Mouse (Mus musculus): ENCODE measurements around the gene Atp2b2.

The Atp2b2 gene

DNA sequence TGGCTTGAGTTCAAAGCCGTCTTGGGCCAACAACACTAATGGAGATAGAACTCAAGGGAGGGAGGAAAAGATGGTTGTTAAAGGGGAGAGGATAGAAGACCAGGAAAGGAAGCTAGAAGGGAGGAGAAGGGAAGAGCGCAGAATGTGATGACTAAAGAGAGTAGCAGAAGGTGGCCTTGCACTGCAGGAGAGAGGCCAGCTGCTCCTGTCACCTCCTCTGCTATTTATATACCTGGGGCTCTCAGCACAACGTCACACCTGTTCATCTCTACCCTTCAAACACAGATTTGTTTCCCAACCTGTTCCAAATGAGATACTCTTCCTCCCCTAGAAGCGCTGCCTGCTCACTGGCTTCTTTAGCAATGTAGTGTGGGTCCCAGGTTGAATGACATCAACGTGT lies 101.1 kb downstream of the Atp2b2 start:
- no peak for DNase-seq (ENCODE audit: low spot score)

DNA sequence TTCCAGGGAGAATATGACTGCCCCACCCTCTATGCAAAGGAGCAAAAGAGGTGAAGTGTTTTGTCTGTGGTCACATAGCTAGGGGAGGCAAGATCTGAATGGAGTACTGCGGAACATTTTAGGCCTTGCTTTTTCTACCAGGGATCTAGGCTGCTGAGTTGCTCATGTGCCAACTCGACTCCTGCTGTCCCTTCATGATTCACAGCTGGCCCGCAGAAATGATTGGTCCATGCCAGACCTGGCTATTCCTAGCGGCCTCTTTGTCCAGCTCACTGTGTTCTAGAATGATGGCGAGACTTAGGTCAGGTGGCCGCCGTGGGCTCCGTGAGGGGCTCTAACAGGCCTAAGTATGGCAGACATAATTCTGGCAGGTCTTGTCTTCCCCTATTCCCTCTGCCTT lies 103.0 kb downstream of the Atp2b2 start:
- DNase-seq (ENCODE audit: low spot score), result no peak

DNA sequence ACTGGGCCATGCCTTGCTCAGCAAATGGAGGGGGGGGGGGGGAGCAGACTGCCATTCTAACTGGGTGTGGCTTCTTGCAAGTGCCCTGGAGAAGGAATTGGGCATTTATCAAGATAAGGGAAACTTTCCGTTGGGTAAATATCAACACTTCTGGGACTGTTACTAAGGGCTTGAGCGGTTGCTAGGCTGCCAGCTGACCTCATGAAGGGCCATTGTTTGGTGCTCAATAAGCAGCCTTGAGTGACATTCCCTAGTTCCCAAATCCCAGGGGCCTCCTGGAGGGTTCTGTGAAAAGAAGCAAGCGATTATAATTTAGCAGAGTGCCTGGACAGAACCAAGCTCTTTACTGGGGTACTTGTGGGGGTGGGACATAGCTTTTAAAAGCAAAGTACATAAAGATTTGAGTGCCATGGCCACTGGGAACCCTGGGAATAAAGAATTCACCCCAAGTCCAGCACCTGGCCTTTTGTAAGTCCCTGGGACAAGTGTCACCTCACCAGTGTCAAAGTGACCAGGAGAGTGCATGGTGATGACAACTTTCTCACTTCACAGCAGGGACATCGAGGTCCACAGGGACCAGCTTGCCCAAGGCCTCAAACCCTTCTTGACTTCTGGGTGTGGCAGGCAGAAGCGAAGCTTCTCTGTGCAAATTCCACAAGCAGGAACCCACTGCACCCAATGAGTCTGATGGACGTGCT lies 105.5 kb downstream of the Atp2b2 start:
- no peak for DNase-seq (ENCODE audit: low spot score)

DNA sequence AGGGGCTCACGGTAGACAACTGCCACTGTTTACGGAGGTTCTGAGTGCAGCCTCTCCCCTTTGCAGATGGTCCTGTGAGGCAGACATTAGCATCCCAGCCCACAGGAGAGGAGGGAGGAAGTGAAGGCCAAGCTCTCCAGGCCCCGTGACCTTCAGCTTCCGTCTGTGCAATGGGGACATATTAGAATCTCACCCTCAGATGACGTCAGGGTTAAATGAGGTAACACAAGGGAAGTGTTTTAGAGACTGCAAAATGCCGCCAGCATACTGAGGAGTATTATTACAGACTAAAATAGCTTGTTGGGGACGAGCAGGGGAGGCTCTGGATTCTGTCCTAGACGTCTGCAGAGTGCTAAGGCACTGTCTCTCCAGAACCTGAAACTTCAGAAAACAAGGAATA lies 106.3 kb downstream of the Atp2b2 start:
- DNase-seq (ENCODE audit: low spot score), result no peak

DNA sequence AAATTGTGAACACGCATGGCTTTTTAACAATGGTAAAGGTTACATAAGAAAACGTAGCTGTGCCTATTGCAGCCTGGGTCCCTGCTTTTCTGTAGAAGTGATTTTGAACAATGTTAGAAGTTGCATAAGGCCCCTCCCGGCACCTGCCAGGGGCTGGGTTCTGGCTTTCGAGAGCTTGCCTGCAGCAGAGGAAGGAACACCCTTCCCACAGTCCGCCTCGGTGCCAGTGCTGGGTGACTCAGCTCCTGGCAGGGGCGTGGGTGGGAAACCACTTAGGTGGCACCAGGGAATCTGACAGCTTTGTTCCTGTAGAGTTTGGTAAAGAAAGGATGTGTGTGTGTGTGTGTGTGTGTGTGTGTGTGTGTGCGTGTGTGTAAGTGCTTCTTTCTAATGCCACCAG lies 107.7 kb downstream of the Atp2b2 start:
- DNase-seq (ENCODE audit: low spot score), result no peak

DNA sequence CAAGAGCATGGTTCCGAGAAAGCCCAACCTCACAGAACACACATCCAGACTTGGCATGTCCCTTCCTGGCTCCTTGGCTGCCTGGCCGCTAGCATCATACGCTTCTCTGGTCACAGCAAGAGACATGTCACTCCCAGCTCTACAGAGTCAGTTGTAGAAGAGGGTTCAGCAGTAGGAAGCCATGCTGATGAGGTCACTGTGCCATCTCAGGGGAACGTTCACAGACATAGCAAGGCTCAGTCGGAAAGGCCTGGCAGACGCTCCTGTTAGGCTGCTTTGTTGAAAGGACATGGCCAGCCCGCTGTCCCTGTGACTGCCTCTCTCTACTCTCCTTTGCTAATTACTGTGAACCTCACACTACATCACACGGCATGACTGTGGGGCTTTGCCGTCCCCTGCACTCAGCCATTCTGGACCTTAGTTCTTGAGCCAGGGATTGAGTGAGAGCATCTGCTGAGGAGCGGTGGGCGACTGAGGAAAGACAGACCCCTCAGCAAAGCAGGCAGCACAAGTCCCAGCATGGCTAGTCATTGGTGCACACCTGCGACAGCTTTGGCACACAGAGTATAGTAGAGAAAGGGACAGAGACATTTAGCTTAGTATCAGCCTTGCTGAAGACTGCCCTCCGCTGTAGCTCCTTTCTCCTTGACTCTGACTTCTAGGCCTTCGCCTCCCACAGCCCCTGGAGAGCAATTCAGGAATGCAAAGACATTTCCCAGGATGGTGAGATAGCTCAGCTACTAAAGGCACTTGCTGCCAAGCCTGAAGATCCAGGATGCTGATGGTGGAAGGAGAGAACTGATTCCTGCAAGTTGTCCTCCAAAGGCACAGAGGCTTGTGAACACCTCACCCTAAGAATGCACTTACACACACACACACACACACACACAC lies 108.9 kb downstream of the Atp2b2 start:
- no peak for DNase-seq (ENCODE audit: low spot score)

DNA sequence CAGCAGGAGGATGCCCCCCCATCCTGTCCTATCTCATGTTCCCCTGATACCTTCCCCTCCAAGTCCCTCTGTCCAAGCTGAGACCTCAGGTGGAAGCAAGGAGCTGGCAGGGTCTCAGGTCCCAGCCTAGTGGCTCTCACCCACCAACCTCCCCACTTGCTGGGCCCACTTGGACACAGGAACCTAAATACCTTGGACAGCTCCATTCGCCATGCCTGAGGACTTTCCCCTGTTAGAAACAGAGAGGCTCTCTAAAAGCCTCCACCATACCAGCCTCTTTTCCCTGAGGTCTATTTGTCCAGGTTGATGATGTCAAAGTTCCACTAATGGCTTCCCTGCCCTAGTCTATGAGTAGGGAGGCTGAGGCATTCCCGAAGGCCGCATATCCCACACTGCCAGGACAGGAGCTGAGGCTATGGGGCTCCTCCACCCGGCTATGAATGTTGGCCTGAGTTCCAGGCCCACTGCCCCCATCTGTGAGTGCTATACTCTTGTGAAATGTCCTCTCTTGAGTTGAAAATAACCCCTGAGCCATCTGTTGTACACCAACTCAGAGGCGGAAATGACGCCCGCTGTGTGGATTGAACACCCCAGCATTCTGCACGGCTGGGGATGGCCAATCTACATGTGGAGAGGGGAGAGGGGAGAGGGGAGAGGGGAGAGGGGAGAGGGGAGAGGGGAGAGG lies 113.1 kb downstream of the Atp2b2 start:
- no peak for DNase-seq (ENCODE audit: low spot score)

DNA sequence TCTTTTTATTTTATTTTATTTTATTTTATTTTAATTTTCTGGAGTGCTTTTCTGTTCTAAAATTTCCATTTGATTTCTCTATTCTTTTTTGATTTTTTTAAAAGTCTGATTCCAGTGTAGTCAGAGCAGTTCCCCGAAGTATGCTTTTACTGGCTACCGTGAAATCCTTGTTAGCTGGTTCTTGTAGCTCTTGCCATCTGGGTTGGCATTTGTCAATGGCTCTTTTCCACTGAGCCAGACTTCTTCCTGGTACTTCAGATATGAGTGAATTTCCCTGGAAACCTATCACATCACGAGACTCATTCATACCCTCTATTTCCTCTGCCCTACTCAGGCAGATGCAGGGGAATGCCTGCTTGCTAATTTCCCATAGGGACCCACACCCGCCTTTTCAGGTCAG lies 119.2 kb downstream of the Atp2b2 start:
- DNase-seq (ENCODE audit: low spot score), result no peak

DNA sequence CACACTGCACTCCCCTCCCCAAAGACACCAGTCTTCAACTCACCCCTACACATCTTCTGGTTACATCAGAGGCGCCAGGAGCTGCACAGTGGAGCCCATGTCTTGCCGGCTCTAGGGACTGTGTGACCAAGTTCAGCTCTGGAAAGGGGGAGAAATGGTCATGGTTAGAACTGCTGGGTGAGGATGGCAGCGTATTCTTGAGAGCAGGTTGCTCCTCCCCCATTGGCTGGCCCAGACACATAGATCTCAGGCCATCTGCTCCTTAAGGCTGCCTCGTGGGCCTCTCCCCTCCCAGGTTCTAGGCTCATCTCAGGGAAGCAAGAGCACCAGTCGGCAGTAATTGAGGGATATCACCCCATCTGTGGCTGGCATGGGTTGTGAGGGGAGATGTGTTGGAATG lies 121.9 kb downstream of the Atp2b2 start:
- no peak for DNase-seq (ENCODE audit: low spot score)

DNA sequence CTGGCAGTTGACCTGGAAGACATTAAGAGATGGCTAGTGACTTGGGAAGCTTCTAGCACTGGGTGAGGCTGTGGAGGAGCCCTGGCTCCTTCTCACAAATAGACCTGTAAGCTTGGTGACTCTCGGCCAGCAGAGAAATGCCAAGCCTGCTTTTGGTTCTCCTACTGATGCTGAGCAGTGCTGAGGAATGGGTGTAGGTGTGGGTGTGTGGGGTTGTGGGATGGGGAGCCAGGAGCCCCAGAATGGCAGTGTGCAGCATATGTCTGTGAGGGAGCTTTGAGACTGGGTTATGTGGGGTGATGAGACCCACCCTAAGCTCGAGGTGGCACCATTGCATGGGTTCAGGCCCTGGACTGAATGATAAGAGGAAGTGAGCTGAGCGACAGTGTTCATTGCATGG lies 129.7 kb downstream of the Atp2b2 start:
- DNase-seq (ENCODE audit: low spot score), result no peak

DNA sequence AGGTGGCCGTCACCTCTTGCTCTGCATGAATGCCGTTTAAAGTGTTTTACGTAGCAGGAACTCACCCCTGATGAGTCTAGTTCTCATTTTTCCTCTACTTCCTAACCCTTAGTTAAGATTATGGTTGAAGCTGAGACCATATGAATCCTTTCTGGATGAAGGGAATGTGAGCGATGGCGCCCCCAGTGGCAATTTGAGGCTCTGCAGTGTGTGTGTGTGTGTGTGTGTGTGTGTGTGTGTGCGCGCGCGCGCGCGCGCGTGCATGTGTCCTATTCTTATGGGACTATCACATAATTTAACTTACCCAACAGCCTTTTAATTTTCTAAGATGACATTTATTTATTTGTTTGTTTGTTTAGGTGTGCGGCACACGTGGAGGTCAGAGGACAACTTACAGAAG lies 131.3 kb downstream of the Atp2b2 start:
- no peak for DNase-seq (ENCODE audit: low spot score)

DNA sequence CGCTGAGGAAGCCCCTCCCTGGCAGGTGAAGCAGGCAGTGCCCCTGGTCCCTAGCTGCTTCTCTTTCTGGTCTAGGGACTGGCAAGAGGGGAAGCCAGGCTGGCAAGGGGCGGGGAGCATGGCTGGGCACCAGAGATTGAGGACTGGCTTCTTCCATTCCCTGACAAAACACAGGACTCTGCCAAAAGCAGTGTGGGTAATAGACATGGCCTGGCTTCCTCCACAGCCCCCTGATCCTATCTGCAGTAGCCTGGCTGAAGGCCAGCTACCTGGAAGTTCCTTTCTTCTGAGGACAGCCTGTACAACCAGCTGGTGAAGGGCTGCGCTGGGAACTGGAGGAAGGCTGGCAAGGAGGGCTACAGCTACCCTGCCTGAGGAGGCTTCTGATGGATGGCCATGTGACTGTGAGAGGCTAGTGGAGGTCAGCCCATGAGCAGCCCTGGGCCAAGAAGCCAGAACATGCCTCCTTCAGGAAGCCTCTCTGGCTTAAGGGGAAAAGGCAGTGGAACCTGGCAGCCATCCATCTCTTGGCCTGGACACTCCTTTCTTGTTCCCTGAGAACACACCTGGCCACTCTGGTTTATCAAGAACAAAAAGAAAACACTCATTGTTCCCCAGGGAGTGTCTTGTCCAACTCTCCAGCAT lies 131.9 kb downstream of the Atp2b2 start:
- DNase-seq (ENCODE audit: low spot score), result no peak

DNA sequence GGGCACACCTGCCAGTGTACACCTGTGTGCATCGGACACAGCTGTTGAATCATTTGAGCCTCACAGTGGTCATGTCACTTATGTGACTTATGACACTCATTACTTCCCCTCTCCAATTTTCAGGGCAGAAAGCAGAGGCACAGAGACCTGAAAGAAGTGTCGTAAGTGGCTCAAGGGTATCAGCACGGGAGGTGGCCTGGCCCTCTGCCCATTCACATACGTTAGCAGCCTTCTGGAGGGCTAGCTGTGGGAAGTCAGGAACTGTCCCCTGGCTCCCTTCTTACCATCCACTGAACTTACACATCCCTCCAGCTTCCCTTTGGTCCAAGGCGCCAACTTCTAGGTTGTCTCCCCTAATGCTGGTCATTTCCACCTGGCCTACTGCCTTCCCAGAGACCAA lies 132.6 kb downstream of the Atp2b2 start:
- no peak for DNase-seq (ENCODE audit: low spot score)

DNA sequence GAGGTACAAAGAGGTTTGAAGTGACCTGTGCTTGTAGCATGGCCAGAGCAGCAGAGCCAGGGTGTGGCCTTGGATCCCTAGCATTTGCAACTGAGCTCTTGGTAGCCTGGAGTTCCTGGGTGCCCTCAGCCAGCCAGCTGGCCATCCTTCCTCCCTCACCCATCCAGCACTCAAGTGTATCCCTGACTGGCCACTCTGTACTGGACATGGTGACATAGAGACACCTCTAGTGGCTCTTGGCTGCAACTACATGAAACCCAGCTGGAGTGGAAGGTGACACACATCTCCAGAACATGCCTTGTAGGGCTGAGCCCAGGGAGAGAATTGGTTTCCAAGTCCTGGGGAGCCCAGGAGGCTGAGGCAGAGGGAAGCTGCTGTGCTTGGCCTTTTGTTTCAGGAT lies 134.3 kb downstream of the Atp2b2 start:
- DNase-seq (ENCODE audit: low spot score), result no peak

DNA sequence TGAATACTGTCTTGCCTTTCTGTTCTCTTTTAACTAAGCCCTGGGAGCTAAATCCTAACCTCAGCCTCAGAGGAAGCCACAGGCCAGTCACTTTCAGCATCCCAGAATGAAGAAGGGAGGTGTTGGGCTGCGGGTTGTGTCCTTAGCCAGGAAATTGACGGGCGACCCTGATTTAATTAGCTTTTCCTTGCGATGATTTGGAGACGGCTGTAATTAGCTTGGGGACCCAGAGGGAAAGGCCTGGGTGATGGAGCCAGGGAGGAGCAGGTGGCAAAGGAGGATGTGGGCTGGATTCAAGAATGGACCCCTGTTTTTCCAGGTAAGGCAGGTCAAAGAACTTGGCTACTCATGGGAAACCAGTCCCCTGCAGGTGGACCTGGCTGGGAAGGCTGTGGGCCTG lies 138.0 kb downstream of the Atp2b2 start:
- no peak for DNase-seq (ENCODE audit: low spot score)

DNA sequence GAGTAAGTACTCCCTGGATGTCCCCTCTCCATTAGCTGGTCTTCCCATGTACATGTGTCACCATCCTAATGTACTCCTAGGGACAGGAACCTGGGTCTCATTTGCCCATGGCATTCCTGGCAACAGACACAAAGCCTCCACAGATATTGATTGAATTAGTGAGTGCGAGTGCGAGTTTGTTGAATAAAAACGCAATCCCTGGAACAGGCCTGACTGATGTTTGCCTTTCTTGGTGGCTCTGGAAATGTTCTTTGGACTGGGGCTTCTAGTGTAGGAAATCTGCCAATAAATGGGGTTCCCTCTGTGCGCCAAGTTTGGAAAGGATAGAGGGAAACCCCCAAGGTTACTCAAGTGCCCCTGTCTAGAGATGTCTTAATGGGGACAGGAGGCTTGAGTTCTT lies 146.4 kb downstream of the Atp2b2 start:
- DNase-seq (ENCODE audit: low spot score), result no peak

DNA sequence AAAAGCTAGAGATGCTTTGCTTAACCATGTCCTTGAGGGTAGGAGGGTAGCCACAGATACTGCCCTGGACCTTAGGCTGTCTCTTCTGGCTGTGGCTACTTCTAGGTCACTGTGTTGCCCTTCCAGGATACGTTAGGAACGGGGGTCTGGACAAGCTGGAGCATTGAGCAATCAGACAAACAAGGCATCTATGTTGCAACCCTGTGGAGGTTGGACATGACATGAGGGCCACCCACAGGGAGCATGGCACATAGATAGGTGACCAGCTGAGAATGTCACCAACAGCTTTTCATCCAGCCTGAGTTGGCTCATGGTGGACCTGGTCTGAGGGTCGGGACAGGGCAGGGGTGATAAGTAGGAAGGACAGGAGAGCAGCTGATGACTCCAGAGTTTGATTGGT lies 148.4 kb downstream of the Atp2b2 start:
- DNase-seq (ENCODE audit: low spot score), result no peak

DNA sequence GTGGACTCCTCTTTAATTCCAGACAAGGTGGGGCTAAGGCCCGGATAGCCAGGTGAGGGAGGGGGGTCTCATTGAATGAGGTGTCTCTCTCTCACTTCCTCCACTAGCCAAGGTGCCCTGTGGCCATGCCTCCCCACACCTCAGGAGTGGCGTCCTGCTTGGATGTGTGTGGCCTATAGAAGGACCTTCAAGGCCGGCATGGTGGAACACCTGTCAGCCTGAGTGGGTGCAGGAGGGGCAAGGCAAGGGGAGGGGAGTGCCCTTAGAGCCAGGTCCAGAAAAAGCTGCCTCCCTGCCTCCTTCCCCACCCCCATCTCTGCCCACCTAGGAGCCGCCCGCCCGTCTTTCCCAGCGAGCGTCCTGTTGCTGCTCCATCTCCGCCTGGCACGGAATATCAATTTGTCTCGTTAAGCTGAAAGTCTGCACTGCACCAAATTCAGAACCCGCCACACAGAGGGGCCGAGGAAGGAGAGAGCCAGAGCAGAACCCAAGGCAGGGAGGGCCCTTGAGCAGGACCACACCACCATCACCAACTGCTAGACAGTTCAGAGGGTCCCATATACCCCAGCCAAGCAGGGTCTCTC lies 150.2 kb downstream of the Atp2b2 start:
- DNase-seq (ENCODE audit: low spot score), result no peak

DNA sequence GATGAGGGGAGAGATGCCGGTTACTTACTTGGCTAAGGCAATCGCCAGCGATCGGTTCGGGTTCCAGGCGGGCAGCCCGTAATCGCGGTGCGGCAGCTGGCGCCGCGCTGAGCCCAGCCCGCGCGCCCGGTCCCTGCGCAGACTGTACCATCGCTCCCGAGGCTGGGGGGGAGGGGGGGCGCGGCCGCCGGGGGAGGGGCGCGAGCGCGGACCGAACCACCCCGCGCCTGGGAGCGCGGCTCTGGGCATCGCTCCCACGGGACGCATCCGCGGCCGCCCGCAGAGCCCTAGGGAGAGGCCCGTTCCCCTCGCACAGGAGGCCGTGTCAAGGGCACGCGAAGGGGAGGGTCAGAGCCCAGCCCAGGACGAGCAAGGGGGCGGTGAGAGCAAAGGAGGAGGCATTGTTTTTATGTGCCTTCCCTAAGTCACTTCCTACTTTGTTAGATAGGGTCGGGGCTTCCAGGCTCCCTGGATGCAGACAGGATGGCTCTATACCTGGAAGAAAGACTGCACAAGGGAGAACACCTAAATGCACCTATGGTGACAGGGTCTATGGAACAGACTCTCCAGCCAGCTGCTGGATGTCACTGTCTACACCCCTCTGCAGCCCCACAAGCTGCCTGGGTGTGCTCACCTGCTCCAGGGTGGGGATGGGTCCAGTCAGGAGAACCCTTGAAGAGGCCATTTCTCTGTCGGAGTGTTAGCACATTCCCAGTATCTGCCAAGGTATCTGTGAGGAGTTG lies 151.0 kb downstream of the Atp2b2 start:
- DNase-seq (ENCODE audit: low spot score), result no peak

DNA sequence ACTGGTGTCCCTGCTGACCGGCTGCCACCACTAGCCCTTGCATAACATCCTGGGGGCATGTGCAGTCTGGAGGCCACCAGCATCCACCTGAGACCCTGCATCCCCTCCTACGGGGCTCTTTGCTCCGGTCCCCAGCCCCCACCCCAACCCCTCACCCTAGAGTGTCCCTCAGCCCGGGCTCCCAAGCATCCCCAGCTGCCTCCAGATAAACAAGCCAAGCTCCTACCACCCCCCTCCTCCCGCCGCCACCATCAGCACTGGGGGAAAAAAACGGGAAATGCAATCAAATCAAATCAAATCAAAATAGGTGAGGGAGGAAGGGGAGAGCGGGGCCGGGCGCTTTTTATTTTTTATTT lies 151.6 kb downstream of the Atp2b2 start:
- DNase-seq (ENCODE audit: low spot score), result no peak

DNA sequence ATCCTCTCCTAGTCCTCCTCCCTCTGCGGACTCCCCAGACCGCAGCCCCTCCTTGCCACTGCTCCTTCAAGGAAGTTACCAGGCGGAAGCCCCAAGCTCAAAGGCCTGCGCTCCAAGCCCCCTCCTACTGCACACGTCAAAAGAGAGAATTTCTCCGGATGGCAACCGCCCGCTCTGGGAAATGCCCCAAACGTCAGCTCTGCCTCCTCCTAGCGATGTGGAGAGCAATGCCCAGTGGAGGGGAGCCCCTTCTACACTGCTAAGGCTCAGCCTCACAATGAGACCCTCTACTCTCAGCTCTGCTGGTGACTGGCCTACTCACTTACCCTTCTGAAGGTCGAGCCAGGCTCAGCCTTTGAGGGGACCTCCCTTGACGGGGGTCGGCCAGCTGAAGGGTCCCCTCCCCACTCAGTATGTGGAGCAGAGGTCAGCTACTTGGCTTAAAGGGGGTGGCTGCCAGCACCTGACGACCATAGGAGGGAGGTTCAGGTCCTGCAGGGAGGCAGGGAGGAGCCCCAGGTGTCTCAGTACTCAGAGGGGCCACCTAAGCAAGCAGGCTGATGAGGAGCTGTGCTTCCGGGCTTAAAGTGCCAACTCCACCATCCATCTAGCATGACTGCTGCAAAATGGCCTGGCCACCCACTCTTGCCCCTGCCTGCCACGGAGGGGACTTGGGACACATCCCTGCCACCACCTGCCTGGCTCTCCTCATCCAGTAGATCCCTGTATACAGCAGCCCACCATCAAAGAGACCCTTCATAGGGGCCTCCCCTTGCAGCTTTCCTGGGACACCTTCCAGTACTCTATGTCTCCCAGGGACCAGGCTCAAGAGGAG lies 152.2 kb downstream of the Atp2b2 start:
- no peak for DNase-seq (ENCODE audit: low spot score)

Data from spleen, adult 12 weeks (tissue).